Mouse (Mus musculus) cortical plate, adult 2 months (tissue): ENCODE measurements at regions not wholly inside any gene's neighbourhood (a gene's known extent, or its start where the extent isn't known, plus 50 kb on each side); places are given as distances from the start of the nearest gene placed in this dataset.

Experiments
- CTCF ChIP-seq: fragments of 200-500 bp; IDR thresholded peaks from 2 replicates; pipeline ENCODE4 v1.5.1; 2011; ENCODE audit warnings: mild to moderate bottlenecking, control low read depth, low read length; ENCODE audit not compliant: insufficient read depth; ENCODE audit errors: extremely low read depth
- POLR2A ChIP-seq: fragments of 200-500 bp; IDR thresholded peaks from 2 replicates; pipeline ENCODE4 v1.6.1; 2011; ENCODE audit warnings: mild to moderate bottlenecking, low read length, control low read depth; ENCODE audit not compliant: insufficient read depth; ENCODE audit errors: extremely low read depth

GRCm38 (mm10) chr16:93013881-93014280 is 187.9 kb upstream of the Runx1 start:
- TF ChIP-seq POLR2A (no peak), CTCF (no peak)
